Mouse (Mus musculus): ENCODE measurements around the gene Malsu1. TPM values are rescaled to one million over a fixed set of nuclear protein-coding genes. Genes with fewer than 3 reads are reported as not detected.

Gene Malsu1
- polyA plus RNA-seq (2017; shearing (Covaris generic)) = 10 to 100 TPM; 60.6 to 87.8 TPM

DNA sequence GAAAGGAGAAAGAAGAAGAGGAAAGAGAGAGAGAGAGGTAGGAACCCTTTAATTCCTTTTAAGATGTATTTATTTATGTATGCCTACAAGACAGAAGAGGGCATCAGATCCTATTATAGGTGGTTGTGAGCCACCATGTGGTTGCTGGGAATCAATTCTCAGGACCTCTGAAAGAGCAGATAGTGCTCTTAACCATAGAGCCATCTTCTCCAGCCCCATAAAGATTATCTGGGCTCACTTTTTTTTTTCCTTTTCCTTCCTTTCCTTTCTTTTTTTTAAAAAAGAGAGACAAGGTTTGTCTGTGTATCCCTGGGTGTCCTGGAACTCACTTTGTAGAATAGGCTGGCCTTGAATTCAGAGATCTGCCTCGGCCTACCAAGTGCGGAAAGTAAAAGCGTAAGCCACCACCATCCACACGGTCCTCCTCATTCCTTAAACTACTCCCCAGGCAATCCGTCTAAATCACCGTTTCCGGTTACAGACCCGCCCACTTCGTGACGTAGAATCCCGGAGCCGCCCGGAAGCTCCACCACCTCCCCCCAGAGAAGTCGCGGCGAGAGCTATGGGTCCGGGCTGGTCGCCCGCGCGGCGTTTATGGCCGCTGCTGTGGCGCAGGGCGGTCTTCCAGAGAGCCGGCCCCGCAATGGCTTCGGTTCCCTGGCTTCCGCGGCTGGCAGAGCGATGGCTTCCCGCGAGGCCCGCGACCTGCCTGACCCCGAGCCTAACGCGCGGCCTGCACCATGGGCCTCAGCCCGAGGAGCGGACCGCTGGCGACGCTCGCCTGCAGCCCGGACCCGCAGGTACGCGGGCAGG is at the start of gene Malsu1:
Gene Malsu1 (plus strand): TSS at position 492 of the 813 bp plus-strand sequence.

DNA sequence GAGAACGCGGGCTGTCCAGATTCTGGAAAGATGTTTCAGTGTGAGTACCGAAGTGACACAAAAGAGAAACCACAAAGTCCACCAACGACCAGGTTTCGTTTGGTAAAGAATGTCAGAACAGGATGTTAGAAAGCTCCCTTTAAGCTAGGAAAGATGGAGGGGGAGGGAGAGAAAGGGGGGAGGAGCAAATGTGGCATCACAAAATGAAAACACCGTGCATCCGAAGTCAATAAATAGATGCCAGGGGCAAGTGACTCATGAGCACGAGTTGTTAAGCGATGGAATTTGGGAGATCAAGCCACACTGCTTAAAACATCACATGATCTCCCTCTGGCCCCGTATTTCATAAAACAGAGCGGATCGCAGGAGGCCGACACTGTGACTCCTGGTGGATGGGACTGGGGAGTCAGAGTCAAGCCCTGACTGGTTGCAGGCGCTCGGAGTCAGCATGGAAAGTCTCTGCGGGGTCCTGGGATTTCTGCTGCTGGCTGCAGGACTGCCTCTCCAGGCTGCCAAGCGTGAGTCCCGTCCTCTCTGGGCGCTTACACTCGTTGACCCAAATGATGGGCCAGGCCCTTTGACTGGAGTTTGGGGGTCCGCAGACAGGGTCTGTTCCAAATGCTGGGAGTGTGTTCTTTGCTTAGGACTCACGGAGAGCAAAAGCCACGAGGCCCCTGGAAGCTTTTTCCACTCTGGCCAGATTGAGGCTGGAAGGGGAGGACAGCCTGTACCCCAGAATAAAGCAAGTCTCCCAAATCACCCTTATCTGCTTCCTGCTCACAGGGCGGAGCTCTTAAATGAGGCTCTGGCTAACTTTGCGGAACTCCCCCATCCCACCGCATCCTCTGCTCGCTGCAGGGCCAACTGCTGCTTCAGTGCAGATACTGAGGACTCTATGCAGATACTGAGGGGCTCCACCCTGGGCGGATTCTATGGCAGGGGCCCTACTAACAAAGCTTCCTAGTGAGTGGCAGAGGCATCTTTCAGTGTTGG is 37.0 kb upstream of the Malsu1 start, which contains the start of gene Gpnmb:
Gene Gpnmb (plus strand): TSS at position 272 of the 993 bp plus-strand sequence.

Other genes starting within 250 kb of the Malsu1 start
- gene Tmem176a, start 232.9 kb upstream of the Malsu1 start, polyA plus RNA-seq (2017; shearing (Covaris generic)) = 1 to 10 TPM; 5.1 to 6.5 TPM
- gene Tmem176b, start 232.3 kb upstream of the Malsu1 start, polyA plus RNA-seq (2017; shearing (Covaris generic)) = 10 to 100 TPM; 10.2 to 19.0 TPM
- under 1 TPM in 1 of 2 experiments, not detected in 1; 0.57 TPM for gene Aoc1, start 200.9 kb upstream of the Malsu1 start, polyA plus RNA-seq (2017; shearing (Covaris generic))
- gene 1600015I10Rik, start 143.9 kb upstream of the Malsu1 start, polyA plus RNA-seq (2017; shearing (Covaris generic)) = not detected
- under 1 TPM in 1 of 2 experiments, not detected in 1; 0.71 TPM for gene Doxl2, start 98.8 kb upstream of the Malsu1 start, polyA plus RNA-seq (2017; shearing (Covaris generic))
- gene Svs1, start 86.9 kb upstream of the Malsu1 start, polyA plus RNA-seq (2017; shearing (Covaris generic)) = not detected
- 1 to 10 TPM; 2.8 to 3.5 TPM for gene Gpnmb, start 37.2 kb upstream of the Malsu1 start, polyA plus RNA-seq (2017; shearing (Covaris generic))
- 10 to 100 TPM in 1 of 2 experiments, 1 to 10 TPM in 1; 8.5 to 22.4 TPM for gene Igf2bp3, start 141.2 kb downstream of the Malsu1 start, polyA plus RNA-seq (2017; shearing (Covaris generic))
- 10 to 100 TPM; 42.2 to 53.3 TPM for gene Tra2a, start 190.2 kb downstream of the Malsu1 start, polyA plus RNA-seq (2017; shearing (Covaris generic))
- gene Ccdc126, start 245.5 kb downstream of the Malsu1 start, polyA plus RNA-seq (2017; shearing (Covaris generic)) = 10 to 100 TPM; 13.1 to 13.9 TPM

Measured in activated CD4-positive, CD25-positive, alpha-beta regulatory T cell (primary cell).